Mouse (Mus musculus) hindbrain, embryonic 15.5 days (tissue): ENCODE measurements around the gene Tent4a. TPM values are rescaled to one million over a fixed set of nuclear protein-coding genes. Genes with fewer than 3 reads are reported as not detected.

Experiments
- ATAC-seq: fragments of 200-750 bp; cut with Nextera tagmentation; 2 replicates; pipeline ENCODE4 v1.8.0; 2017; ENCODE audit warnings: low read depth, moderate number of reproducible peaks, moderate TSS enrichment; ENCODE audit not compliant: low FRiP score
- H3K27ac ChIP-seq: fragments of 300-500 bp; sonication (generic); replicated peaks from 2 replicates; pipeline ENCODE4 v1.5.1; 2015; ENCODE audit warnings: mild to moderate bottlenecking, inconsistent platforms
- H3K27me3 ChIP-seq: fragments of 300-500 bp; sonication (generic); 2 replicates; pipeline ENCODE4 v1.6.1; 2015; ENCODE audit warnings: control low read depth, inconsistent platforms
- H3K36me3 ChIP-seq: fragments of 300-500 bp; sonication (generic); 2 replicates; pipeline ENCODE4 v1.6.1; 2015; ENCODE audit warnings: control low read depth, inconsistent platforms
- H3K4me1 ChIP-seq: fragments of 300-500 bp; sonication (generic); replicated peaks from 2 replicates; pipeline ENCODE4 v1.6.1; 2015; ENCODE audit warnings: control low read depth, inconsistent platforms
- H3K4me2 ChIP-seq: fragments of 300-500 bp; sonication (generic); 2 replicates; pipeline ENCODE4 v1.6.1; 2015; ENCODE audit warnings: moderate library complexity, mild to moderate bottlenecking, inconsistent platforms
- H3K4me3 ChIP-seq: fragments of 300-500 bp; sonication (generic); 2 replicates; pipeline ENCODE4 v1.5.1; 2015; ENCODE audit warnings: mild to moderate bottlenecking, inconsistent platforms
- H3K9ac ChIP-seq: fragments of 300-500 bp; sonication (generic); 2 replicates; pipeline ENCODE4 v1.6.1; 2015; ENCODE audit warnings: inconsistent platforms
- H3K9me3 ChIP-seq: fragments of 300-500 bp; sonication (generic); 2 replicates; pipeline ENCODE4 v1.6.1; 2016; ENCODE audit warnings: control low read depth, inconsistent platforms
- WGBS: fragments of 180-500 bp; shearing (Covaris S2); methylation state at CpG from one replicate; pipeline ENCODE4 v1.1.7; 2015; 5-methylcytosine and 5-hydroxymethylcytosine counted together
- polyA plus RNA-seq: library from polyadenylated mRNA; unstranded; fragments of >200 nt; fragmentation: Nextera tagmentation; extraction: Ambion mirVana; gene quantifications from 2 replicates; pipeline ENCODE4 v1.2.1, GENCODE M21; 2015

Tent4a gene
- polyA plus RNA-seq, 1 experiment from 2014 or later = 7.3 TPM

GRCm38 (mm10) chr13:69507666-69508065 is 26.8 kb downstream of the Tent4a start:
- 94% methylated on average over 3 of the region's 3 CpGs for WGBS
- Histone ChIP-seq H3K9me3 (no peaks in the 10 kb centered on the region), H3K27ac (no peak overlapping the region), H3K36me3 (peaks cover 63% of the 10 kb centered on the region), H3K9ac (no peak overlapping the region), H3K4me3 (no peak overlapping the region), H3K4me1 (0 out of 2 replicates have a peak, but pooled peaks cover 4% of the 10 kb centered on the region), H3K4me2 (no peak overlapping the region), H3K27me3 (no peaks in the 10 kb centered on the region)
- ATAC-seq = no peak

- no peak for ATAC-seq
- no peak overlapping the region for H3K4me2 ChIP-seq
- H3K4me1 ChIP-seq = 0 out of 2 replicates have a peak, but pooled peaks cover 4% of the 10 kb centered on the region
- H3K27me3 ChIP-seq = no peaks in the 10 kb centered on the region
- no peak overlapping the region for H3K9ac ChIP-seq
- H3K9me3 ChIP-seq = no peaks in the 10 kb centered on the region
- no peak overlapping the region for H3K27ac ChIP-seq
- 92% methylated on average over 12 of the region's 12 CpGs for WGBS
- no peak overlapping the region for H3K4me3 ChIP-seq
- H3K36me3 ChIP-seq = peaks cover 64% of the 10 kb centered on the region
Measured at GRCm38 (mm10) chr13:69506341-69507086, 27.9 kb downstream of the Tent4a start.

GRCm38 (mm10) chr13:69502863-69503262 is 31.6 kb downstream of the Tent4a start:
- Histone ChIP-seq H3K36me3 (peaks cover 85% of the 10 kb centered on the region), H3K27me3 (no peaks in the 10 kb centered on the region), H3K4me1 (no peaks in the 10 kb centered on the region), H3K9ac (no peak overlapping the region), H3K4me3 (no peak overlapping the region), H3K9me3 (no peaks in the 10 kb centered on the region), H3K4me2 (no peak overlapping the region), H3K27ac (no peak overlapping the region)
- no peak for ATAC-seq
- WGBS = 88% methylated on average over 5 of the region's 5 CpGs

GRCm38 (mm10) chr13:69502157-69502750 is 32.2 kb downstream of the Tent4a start:
- 97% methylated on average over 14 of the region's 14 CpGs for WGBS
- Histone ChIP-seq H3K27me3 (no peaks in the 10 kb centered on the region), H3K4me1 (no peaks in the 10 kb centered on the region), H3K27ac (no peak overlapping the region), H3K36me3 (peaks cover 84% of the 10 kb centered on the region), H3K9ac (no peak overlapping the region), H3K9me3 (no peaks in the 10 kb centered on the region), H3K4me2 (no peak overlapping the region), H3K4me3 (no peak overlapping the region)
- no peak for ATAC-seq

GRCm38 (mm10) chr13:69498276-69498675 is 36.1 kb downstream of the Tent4a start:
- H3K4me2 ChIP-seq = no peak overlapping the region
- no peak overlapping the region for H3K4me3 ChIP-seq
- no peak for ATAC-seq
- no peaks in the 10 kb centered on the region for H3K4me1 ChIP-seq
- no peaks in the 10 kb centered on the region for H3K27me3 ChIP-seq
- H3K27ac ChIP-seq = no peak overlapping the region
- no peaks in the 10 kb centered on the region for H3K9me3 ChIP-seq
- no peak overlapping the region for H3K9ac ChIP-seq
- H3K36me3 ChIP-seq = peaks cover 60% of the 10 kb centered on the region
- WGBS = 84% methylated on average over 5 of the region's 5 CpGs

- no peak overlapping the region for H3K27ac ChIP-seq
- H3K4me3 ChIP-seq = no peak overlapping the region
- peaks cover 11% of the 10 kb centered on the region for H3K36me3 ChIP-seq
- no peak overlapping the region for H3K4me2 ChIP-seq
- WGBS = 28% methylated on average over 7 of the region's 7 CpGs
- H3K9me3 ChIP-seq = no peaks in the 10 kb centered on the region
- no peak overlapping the region for H3K9ac ChIP-seq
- ATAC-seq = no peak
- H3K27me3 ChIP-seq = peaks cover 14% of the 10 kb centered on the region
- peaks cover 9% of the 10 kb centered on the region for H3K4me1 ChIP-seq
Measured at GRCm38 (mm10) chr13:69492876-69493463, 41.4 kb downstream of the Tent4a start.

- 85% methylated on average over 9 of the region's 9 CpGs for WGBS
Measured at GRCm38 (mm10) chr13:69489777-69490176, 44.6 kb downstream of the Tent4a start.

GRCm38 (mm10) chr13:69488565-69489255 is 45.7 kb downstream of the Tent4a start:
- H3K4me3 ChIP-seq = no peak overlapping the region
- H3K9me3 ChIP-seq = no peaks in the 10 kb centered on the region
- WGBS = 42% methylated on average over 13 of the region's 13 CpGs
- H3K27ac ChIP-seq = no peak overlapping the region
- H3K4me2 ChIP-seq = peak overlapping the region; percentile 57
- H3K27me3 ChIP-seq = peaks cover 26% of the 10 kb centered on the region
- H3K9ac ChIP-seq = no peak overlapping the region
- ATAC-seq = no peak
- H3K4me1 ChIP-seq = peaks cover 15% of the 10 kb centered on the region
- H3K36me3 ChIP-seq = no peaks in the 10 kb centered on the region

More at GRCm38 (mm10) chr13:69489777-69490176, 44.6 kb downstream of the Tent4a start:
- Histone ChIP-seq H3K27ac (no peak overlapping the region), H3K36me3 (no peaks in the 10 kb centered on the region), H3K4me2 (no peak overlapping the region), H3K27me3 (peaks cover 19% of the 10 kb centered on the region), H3K4me3 (no peak overlapping the region), H3K4me1 (peaks cover 15% of the 10 kb centered on the region), H3K9me3 (no peaks in the 10 kb centered on the region), H3K9ac (no peak overlapping the region)
- ATAC-seq = no peak

- 0 out of 2 replicates have a peak, but pooled peaks have one; percentile 16 for ATAC-seq
- H3K9ac ChIP-seq = peak overlapping the region; percentile 26; the same call in 1 of the 2 replicates
Measured at GRCm38 (mm10) chr13:69487611-69488275, 46.7 kb downstream of the Tent4a start.

GRCm38 (mm10) chr13:69487108-69487507 is 47.3 kb downstream of the Tent4a start:
- Histone ChIP-seq H3K4me3 (no peak overlapping the region), H3K9me3 (no peaks in the 10 kb centered on the region), H3K36me3 (no peaks in the 10 kb centered on the region), H3K9ac (no peak overlapping the region), H3K27ac (no peak overlapping the region), H3K27me3 (peaks cover 32% of the 10 kb centered on the region), H3K4me1 (peaks cover 22% of the 10 kb centered on the region), H3K4me2 (no peak overlapping the region; the same call in 1 of the 2 replicates)
- WGBS = 86% methylated on average over 7 of the region's 7 CpGs
- ATAC-seq = no peak

More at GRCm38 (mm10) chr13:69487611-69488275, 46.7 kb downstream of the Tent4a start:
- Histone ChIP-seq H3K4me2 (peak overlapping the region; percentile 57), H3K4me1 (peaks cover 16% of the 10 kb centered on the region), H3K4me3 (peak overlapping the region; percentile 27), H3K27ac (no peak overlapping the region), H3K27me3 (peaks cover 32% of the 10 kb centered on the region), H3K9me3 (no peaks in the 10 kb centered on the region), H3K36me3 (no peaks in the 10 kb centered on the region)
- 1% methylated on average over 26 of the region's 26 CpGs for WGBS

- no peak for ATAC-seq
- no peak overlapping the region for H3K27ac ChIP-seq
- WGBS = 79% methylated on average over 7 of the region's 7 CpGs
- no peaks in the 10 kb centered on the region for H3K36me3 ChIP-seq
- no peak overlapping the region for H3K4me3 ChIP-seq
- H3K4me2 ChIP-seq = no peak overlapping the region
- no peaks in the 10 kb centered on the region for H3K9me3 ChIP-seq
- peaks cover 35% of the 10 kb centered on the region for H3K4me1 ChIP-seq
- H3K27me3 ChIP-seq = peaks cover 35% of the 10 kb centered on the region
- no peak overlapping the region for H3K9ac ChIP-seq
Measured at GRCm38 (mm10) chr13:69485833-69486232, 48.6 kb downstream of the Tent4a start.
